Mouse (Mus musculus): ENCODE measurements around the gene 4931428L18Rik. TPM values are rescaled to one million over a fixed set of nuclear protein-coding genes. Genes with fewer than 3 reads are reported as not detected.
A peak's percentile ranks its signal among the peaks of the same experiment; 100 is the strongest.

4931428L18Rik gene
- polyA plus RNA-seq, 1 experiment from 2014 or later = not detected

GRCm38 (mm10) chr1:31178264-31178663, 44.2 kb downstream of the 4931428L18Rik start:
- Histone ChIP-seq H3K9me3 (replicated peaks) (no peaks in the 10 kb centered on the region), H3K4me1 (no peaks in the 10 kb centered on the region), H3K36me3 (no peaks in the 10 kb centered on the region), H3K4me3 (no peak overlapping the region), H3K27me3 (ENCODE audit: low read depth, poor library complexity, severe bottlenecking) (no peaks in the 10 kb centered on the region), H3K27ac (no peak overlapping the region)
- WGBS = 86% methylated on average over 1 of the region's 1 CpGs
- no peak for DNase-seq (ENCODE audit: low spot score)

GRCm38 (mm10) chr1:31176101-31176500, 46.4 kb downstream of the 4931428L18Rik start, which contains the start of gene Lgsn:
Lgsn (plus strand) TSS chr1:31176401.
- 87% methylated on average over 5 of the region's 5 CpGs for WGBS

GRCm38 (mm10) chr1:31175401-31175800, 47.1 kb downstream of the 4931428L18Rik start:
- no peak overlapping the region for H3K27ac ChIP-seq
- no peak for DNase-seq (ENCODE audit: low spot score)
- H3K27me3 ChIP-seq (ENCODE audit: low read depth, poor library complexity, severe bottlenecking) = no peaks in the 10 kb centered on the region
- no peaks in the 10 kb centered on the region for H3K36me3 ChIP-seq
- WGBS = 89% methylated on average over 3 of the region's 3 CpGs
- H3K4me3 ChIP-seq = no peak overlapping the region
- H3K9me3 ChIP-seq (replicated peaks) = no peaks in the 10 kb centered on the region
- H3K4me1 ChIP-seq = no peaks in the 10 kb centered on the region

More at GRCm38 (mm10) chr1:31176101-31176500, 46.4 kb downstream of the 4931428L18Rik start, which contains the start of gene Lgsn:
- DNase-seq (ENCODE audit: low spot score) = no peak
- no peaks in the 10 kb centered on the region for H3K9me3 ChIP-seq (replicated peaks)
- no peak within 1 kb of the TSS for H3K27ac ChIP-seq
- H3K36me3 ChIP-seq = no peaks in the 10 kb centered on the region
- H3K4me3 ChIP-seq = no peak within 1 kb of the TSS
- no peaks in the 10 kb centered on the region for H3K27me3 ChIP-seq (ENCODE audit: low read depth, poor library complexity, severe bottlenecking)
- H3K4me1 ChIP-seq = no peaks in the 10 kb centered on the region

- H3K9me3 ChIP-seq (replicated peaks) = no peaks in the 10 kb centered on the region
- no peak overlapping the region for H3K27ac ChIP-seq
- no peak overlapping the region for H3K4me3 ChIP-seq
- H3K4me1 ChIP-seq = peaks cover 8% of the 10 kb centered on the region
- DNase-seq (ENCODE audit: low spot score) = no peak
- WGBS = 90% methylated on average over 7 of the region's 7 CpGs
- no peaks in the 10 kb centered on the region for H3K27me3 ChIP-seq (ENCODE audit: low read depth, poor library complexity, severe bottlenecking)
- H3K36me3 ChIP-seq = no peaks in the 10 kb centered on the region
Observed at GRCm38 (mm10) chr1:31165326-31166121, 57.0 kb downstream of the 4931428L18Rik start.

- no peak for DNase-seq (ENCODE audit: low spot score)
- WGBS = 58% methylated on average over 18 of the region's 18 CpGs
- H3K4me3 ChIP-seq = no peak overlapping the region
- no peaks in the 10 kb centered on the region for H3K36me3 ChIP-seq
- H3K27ac ChIP-seq = peak overlapping the region; percentile 44; the same call in 1 of the 2 replicates
- peaks cover 8% of the 10 kb centered on the region for H3K4me1 ChIP-seq
- H3K9me3 ChIP-seq (replicated peaks) = no peaks in the 10 kb centered on the region
- H3K27me3 ChIP-seq (ENCODE audit: low read depth, poor library complexity, severe bottlenecking) = no peaks in the 10 kb centered on the region
Observed at GRCm38 (mm10) chr1:31164527-31165189, 57.8 kb downstream of the 4931428L18Rik start.

GRCm38 (mm10) chr1:31156884-31157283, 65.6 kb downstream of the 4931428L18Rik start:
- H3K36me3 ChIP-seq = no peaks in the 10 kb centered on the region
- H3K4me1 ChIP-seq = no peaks in the 10 kb centered on the region
- H3K9me3 ChIP-seq (replicated peaks) = no peaks in the 10 kb centered on the region
- H3K27ac ChIP-seq = no peak overlapping the region
- H3K4me3 ChIP-seq = no peak overlapping the region
- WGBS = 89% methylated on average over 2 of the region's 2 CpGs
- DNase-seq (ENCODE audit: low spot score) = no peak
- no peaks in the 10 kb centered on the region for H3K27me3 ChIP-seq (ENCODE audit: low read depth, poor library complexity, severe bottlenecking)

- H3K4me3 ChIP-seq = no peak overlapping the region
- no peaks in the 10 kb centered on the region for H3K4me1 ChIP-seq
- H3K27ac ChIP-seq = no peak overlapping the region
- 86% methylated on average over 2 of the region's 2 CpGs for WGBS
- no peaks in the 10 kb centered on the region for H3K36me3 ChIP-seq
- DNase-seq (ENCODE audit: low spot score) = no peak
- no peaks in the 10 kb centered on the region for H3K9me3 ChIP-seq (replicated peaks)
- H3K27me3 ChIP-seq (ENCODE audit: low read depth, poor library complexity, severe bottlenecking) = no peaks in the 10 kb centered on the region
Observed at GRCm38 (mm10) chr1:31156185-31156584, 66.3 kb downstream of the 4931428L18Rik start.

GRCm38 (mm10) chr1:31153793-31154349, 68.6 kb downstream of the 4931428L18Rik start:
- H3K4me3 ChIP-seq = no peak overlapping the region
- H3K27me3 ChIP-seq (ENCODE audit: low read depth, poor library complexity, severe bottlenecking) = no peaks in the 10 kb centered on the region
- peaks cover 21% of the 10 kb centered on the region for H3K4me1 ChIP-seq
- DNase-seq (ENCODE audit: low spot score) = peak; percentile 55
- H3K9me3 ChIP-seq (replicated peaks) = no peaks in the 10 kb centered on the region
- no peak overlapping the region for H3K27ac ChIP-seq
- H3K36me3 ChIP-seq = no peaks in the 10 kb centered on the region
- WGBS = 35% methylated on average over 7 of the region's 7 CpGs

GRCm38 (mm10) chr1:31152799-31153426, 69.6 kb downstream of the 4931428L18Rik start:
- no peak for DNase-seq (ENCODE audit: low spot score)
- Histone ChIP-seq H3K27me3 (ENCODE audit: low read depth, poor library complexity, severe bottlenecking) (no peaks in the 10 kb centered on the region), H3K4me1 (peaks cover 29% of the 10 kb centered on the region), H3K4me3 (no peak overlapping the region), H3K27ac (no peak overlapping the region), H3K9me3 (replicated peaks) (no peaks in the 10 kb centered on the region), H3K36me3 (no peaks in the 10 kb centered on the region)
- WGBS = 55% methylated on average over 2 of the region's 2 CpGs

GRCm38 (mm10) chr1:31150546-31150945, 71.9 kb downstream of the 4931428L18Rik start:
- H3K4me1 ChIP-seq = peaks cover 29% of the 10 kb centered on the region
- 64% methylated on average over 3 of the region's 3 CpGs for WGBS
- DNase-seq (ENCODE audit: low spot score) = no peak
- no peaks in the 10 kb centered on the region for H3K27me3 ChIP-seq (ENCODE audit: low read depth, poor library complexity, severe bottlenecking)
- H3K36me3 ChIP-seq = no peaks in the 10 kb centered on the region
- peak overlapping the region; percentile 70 for H3K27ac ChIP-seq
- no peak overlapping the region for H3K4me3 ChIP-seq
- H3K9me3 ChIP-seq (replicated peaks) = no peaks in the 10 kb centered on the region

GRCm38 (mm10) chr1:31149671-31150070, 72.8 kb downstream of the 4931428L18Rik start:
- Histone ChIP-seq H3K4me1 (peaks cover 29% of the 10 kb centered on the region), H3K36me3 (no peaks in the 10 kb centered on the region), H3K27ac (peak overlapping the region; percentile 70), H3K9me3 (replicated peaks) (no peaks in the 10 kb centered on the region), H3K4me3 (no peak overlapping the region), H3K27me3 (ENCODE audit: low read depth, poor library complexity, severe bottlenecking) (no peaks in the 10 kb centered on the region)
- 23% methylated on average over 6 of the region's 6 CpGs for WGBS
- DNase-seq (ENCODE audit: low spot score) = peak; percentile 50

- Histone ChIP-seq H3K4me1 (peaks cover 12% of the 10 kb centered on the region), H3K27ac (no peak overlapping the region), H3K36me3 (no peaks in the 10 kb centered on the region), H3K9me3 (replicated peaks) (no peaks in the 10 kb centered on the region), H3K27me3 (ENCODE audit: low read depth, poor library complexity, severe bottlenecking) (no peaks in the 10 kb centered on the region), H3K4me3 (no peak overlapping the region)
- no peak for DNase-seq (ENCODE audit: low spot score)
- 87% methylated on average over 2 of the region's 2 CpGs for WGBS
Observed at GRCm38 (mm10) chr1:31143571-31143970, 78.9 kb downstream of the 4931428L18Rik start.

All from limb, embryonic 10.5 days (tissue).